Mouse (Mus musculus): ENCODE measurements around the gene Brk1. TPM values are rescaled to one million over a fixed set of nuclear protein-coding genes. Genes with fewer than 3 reads are reported as not detected.

Gene Brk1
- polyA plus RNA-seq, 1 experiment: 27.4 TPM

- TF ChIP-seq GATA1 (IDR thresholded peaks at IDR 0.05; ENCODE audit: borderline replicate concordance, low read length): no peak
- TF ChIP-seq FLI1 (IDR thresholded peaks at IDR 0.05; ENCODE audit: low read length): no peak
- H3K4me1 ChIP-seq: peaks cover 42% of the 10 kb centered on the region
- no peaks in the 10 kb centered on the region for H3K36me3 ChIP-seq (replicated peaks; ENCODE audit: low read length)
- peaks cover 53% of the 10 kb centered on the region for H3K27me3 ChIP-seq (replicated peaks)
- H3K4me3 ChIP-seq (replicated peaks): no peak overlapping the region
- H3K9me3 ChIP-seq: no peaks in the 10 kb centered on the region; the same call in 1 of the 2 replicates
These were observed 52.3 kb downstream of the Brk1 start for GRCm38 (mm10) chr6:113656847-113657246.

GRCm38 (mm10) chr6:113658226-113658625 is 53.7 kb downstream of the Brk1 start:
- Histone ChIP-seq H3K27me3 (replicated peaks) (peaks cover 55% of the 10 kb centered on the region), H3K9me3 (peaks cover 9% of the 10 kb centered on the region), H3K36me3 (replicated peaks; ENCODE audit: low read length) (peaks cover 5% of the 10 kb centered on the region), H3K4me1 (peaks cover 37% of the 10 kb centered on the region), H3K4me3 (replicated peaks) (no peak overlapping the region)
- no peak for TF ChIP-seq GATA1 (IDR thresholded peaks at IDR 0.05; ENCODE audit: borderline replicate concordance, low read length)
- no peak for TF ChIP-seq FLI1 (IDR thresholded peaks at IDR 0.05; ENCODE audit: low read length)

GRCm38 (mm10) chr6:113659648-113660491 is 55.3 kb downstream of the Brk1 start:
- TF ChIP-seq GATA1 (IDR thresholded peaks at IDR 0.05; ENCODE audit: borderline replicate concordance, low read length) (no peak), FLI1 (IDR thresholded peaks at IDR 0.05; ENCODE audit: low read length) (no peak)
- Histone ChIP-seq H3K36me3 (replicated peaks; ENCODE audit: low read length) (peaks cover 5% of the 10 kb centered on the region), H3K4me1 (peaks cover 24% of the 10 kb centered on the region), H3K9me3 (peaks cover 14% of the 10 kb centered on the region), H3K4me3 (replicated peaks) (no peak overlapping the region), H3K27me3 (replicated peaks) (peaks cover 61% of the 10 kb centered on the region)

- Histone ChIP-seq H3K9me3 (peaks cover 14% of the 10 kb centered on the region), H3K4me3 (replicated peaks) (no peak overlapping the region), H3K4me1 (peaks cover 25% of the 10 kb centered on the region), H3K36me3 (replicated peaks; ENCODE audit: low read length) (peaks cover 5% of the 10 kb centered on the region), H3K27me3 (replicated peaks) (peaks cover 64% of the 10 kb centered on the region)
- no peak for TF ChIP-seq GATA1 (IDR thresholded peaks at IDR 0.05; ENCODE audit: borderline replicate concordance, low read length)
- TF ChIP-seq FLI1 (IDR thresholded peaks at IDR 0.05; ENCODE audit: low read length): no peak
These were observed 56.1 kb downstream of the Brk1 start for GRCm38 (mm10) chr6:113660492-113661352.

GRCm38 (mm10) chr6:113661353-113662241 is 57.0 kb downstream of the Brk1 start:
- H3K27me3 ChIP-seq (replicated peaks): peaks cover 70% of the 10 kb centered on the region
- peaks cover 14% of the 10 kb centered on the region for H3K9me3 ChIP-seq
- H3K4me3 ChIP-seq (replicated peaks): no peak overlapping the region
- no peak for TF ChIP-seq GATA1 (IDR thresholded peaks at IDR 0.05; ENCODE audit: borderline replicate concordance, low read length)
- peaks cover 34% of the 10 kb centered on the region for H3K4me1 ChIP-seq
- peaks cover 5% of the 10 kb centered on the region for H3K36me3 ChIP-seq (replicated peaks; ENCODE audit: low read length)

- peaks cover 74% of the 10 kb centered on the region for H3K27me3 ChIP-seq (replicated peaks)
- peaks cover 47% of the 10 kb centered on the region for H3K4me1 ChIP-seq
- peaks cover 5% of the 10 kb centered on the region for H3K36me3 ChIP-seq (replicated peaks; ENCODE audit: low read length)
- H3K9me3 ChIP-seq: peaks cover 14% of the 10 kb centered on the region
- H3K4me3 ChIP-seq (replicated peaks): no peak overlapping the region
- TF ChIP-seq GATA1 (IDR thresholded peaks at IDR 0.05; ENCODE audit: borderline replicate concordance, low read length): no peak
- TF ChIP-seq FLI1 (IDR thresholded peaks at IDR 0.05; ENCODE audit: low read length): no peak
These were observed 58.6 kb downstream of the Brk1 start for GRCm38 (mm10) chr6:113662964-113663700.

GRCm38 (mm10) chr6:113664305-113664704 is 59.7 kb downstream of the Brk1 start:
- Histone ChIP-seq H3K4me1 (peaks cover 55% of the 10 kb centered on the region), H3K9me3 (peaks cover 14% of the 10 kb centered on the region), H3K4me3 (replicated peaks) (no peak overlapping the region), H3K27me3 (replicated peaks) (peaks cover 75% of the 10 kb centered on the region), H3K36me3 (replicated peaks; ENCODE audit: low read length) (peaks cover 5% of the 10 kb centered on the region)
- no peak for TF ChIP-seq GATA1 (IDR thresholded peaks at IDR 0.05; ENCODE audit: borderline replicate concordance, low read length)
- TF ChIP-seq FLI1 (IDR thresholded peaks at IDR 0.05; ENCODE audit: low read length): no peak

Other genes with a start within 250 kb of the Brk1 start
- gene Tada3, start 226.9 kb upstream of the Brk1 start, polyA plus RNA-seq (2012; ENCODE audit: insufficient read depth, low replicate concordance): 34.8 and 158 TPM in 2 replicates
- 689 and 1,078 TPM in 2 replicates for gene Arpc4, start 226.7 kb upstream of the Brk1 start, polyA plus RNA-seq (2012; ENCODE audit: insufficient read depth, low replicate concordance)
- 28.0 and 63.9 TPM in 2 replicates for gene Ttll3, start 215.5 kb upstream of the Brk1 start, polyA plus RNA-seq (2012; ENCODE audit: insufficient read depth, low replicate concordance)
- gene Rpusd3, start 185.4 kb upstream of the Brk1 start, polyA plus RNA-seq (2012; ENCODE audit: insufficient read depth, low replicate concordance): 76.2 and 91.3 TPM in 2 replicates
- gene Cidec, start 169.0 kb upstream of the Brk1 start, polyA plus RNA-seq (2012; ENCODE audit: insufficient read depth, low replicate concordance): not detected in 2 replicates
- 1.5 and 10.3 TPM in 2 replicates for gene Jagn1, start 162.2 kb upstream of the Brk1 start, polyA plus RNA-seq (2012; ENCODE audit: insufficient read depth, low replicate concordance)
- gene Il17re, start 146.3 kb upstream of the Brk1 start, polyA plus RNA-seq (2012; ENCODE audit: insufficient read depth, low replicate concordance): 1.0 TPM in 1 of 2 replicates, not detected in the other
- 0.25 TPM in 1 of 2 replicates, not detected in the other for gene Il17rc, start 133.3 kb upstream of the Brk1 start, polyA plus RNA-seq (2012; ENCODE audit: insufficient read depth, low replicate concordance)
- 157 and 220 TPM in 2 replicates for gene Creld1, start 121.5 kb upstream of the Brk1 start, polyA plus RNA-seq (2012; ENCODE audit: insufficient read depth, low replicate concordance)
- 0.57 TPM in 1 of 2 replicates, not detected in the other for gene Prrt3, start 102.8 kb upstream of the Brk1 start, polyA plus RNA-seq (2012; ENCODE audit: insufficient read depth, low replicate concordance)
- gene Emc3, start 73.1 kb upstream of the Brk1 start, polyA plus RNA-seq (2012; ENCODE audit: insufficient read depth, low replicate concordance): 28.9 and 48.3 TPM in 2 replicates
- gene Fancd2, start 73.1 kb upstream of the Brk1 start, polyA plus RNA-seq (2012; ENCODE audit: insufficient read depth, low replicate concordance): 0.08 and 6.4 TPM in 2 replicates
- not detected in 2 replicates for gene Fancd2os, start 4.1 kb upstream of the Brk1 start, polyA plus RNA-seq (2012; ENCODE audit: insufficient read depth, low replicate concordance)
- 2.8 and 7.5 TPM in 2 replicates for gene Vhl, start 19.2 kb downstream of the Brk1 start, polyA plus RNA-seq (2012; ENCODE audit: insufficient read depth, low replicate concordance)
- gene Irak2, start 33.7 kb downstream of the Brk1 start, polyA plus RNA-seq (2012; ENCODE audit: insufficient read depth, low replicate concordance): 31.8 and 48.4 TPM in 2 replicates
- 10.1 and 13.2 TPM in 2 replicates for gene Tatdn2, start 92.3 kb downstream of the Brk1 start, polyA plus RNA-seq (2012; ENCODE audit: insufficient read depth, low replicate concordance)
- gene Ghrl, start 115.1 kb downstream of the Brk1 start, polyA plus RNA-seq (2012; ENCODE audit: insufficient read depth, low replicate concordance): 2.5 TPM in 1 of 2 replicates, not detected in the other
- gene Sec13, start 136.0 kb downstream of the Brk1 start, polyA plus RNA-seq (2012; ENCODE audit: insufficient read depth, low replicate concordance): 10.4 and 37.7 TPM in 2 replicates

Data from megakaryocyte, embryonic 14.5 days (primary cell).